Mouse (Mus musculus): ENCODE data around the gene Rpp25l. TPM values are rescaled to one million over a fixed set of nuclear protein-coding genes. Genes with fewer than 3 reads are reported as not detected.
A peak's percentile ranks its signal among the peaks of the same experiment; 100 is the strongest.
"Not testable (repeated sequence)": the region's sequence is repeated elsewhere in the genome, so short reads cannot be mapped to it uniquely, and the experiment has no call there.

Gene Rpp25l
- total RNA-seq, 4 experiments from 2014 or later = 29.7 to 35.8 (median 33.3) TPM

- peak; percentile 74 for DNase-seq (ENCODE audit: low spot score)
Observed at GRCm38 (mm10) chr4:41737602-41738255, 24.4 kb upstream of the Rpp25l start.

DNA sequence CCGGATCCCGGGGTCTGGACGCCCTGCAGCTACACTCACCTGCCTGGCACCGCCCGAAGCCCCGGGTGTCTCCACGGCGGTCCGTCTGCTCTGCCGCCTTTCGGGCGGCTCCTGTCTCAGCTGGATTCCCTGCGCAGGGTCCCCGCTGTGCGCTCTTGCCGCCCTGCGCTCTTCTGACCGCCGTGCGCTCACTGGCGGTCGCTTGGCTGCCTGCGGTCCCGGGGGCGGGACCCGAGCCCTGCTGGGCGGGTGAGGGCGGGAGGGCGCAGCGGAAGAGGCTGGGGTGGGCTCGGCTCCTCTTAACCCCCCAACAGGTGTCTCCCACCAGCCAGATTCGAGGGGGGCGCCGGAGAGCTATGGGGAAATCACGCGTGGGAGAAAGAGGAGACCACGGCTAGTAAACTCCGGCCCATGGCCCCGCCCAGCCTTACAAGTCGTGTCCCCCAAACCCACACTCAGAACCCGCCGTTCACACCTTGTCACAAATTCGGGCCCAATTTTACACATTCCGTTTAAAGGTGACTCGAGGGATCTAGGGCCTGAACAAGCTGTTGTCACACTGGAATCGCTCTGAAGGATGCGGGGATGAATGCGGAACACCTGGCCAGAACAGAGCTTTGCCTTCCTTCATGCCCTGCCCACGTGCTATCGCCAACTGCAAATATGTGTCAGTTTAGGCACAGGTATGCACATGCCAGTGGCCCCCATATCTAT is 17.9 kb upstream of the Rpp25l start, which contains the start of gene Arid3c:
Gene Arid3c (minus strand): TSS at position 91 of the 714 bp plus-strand sequence.
- DNase-seq (ENCODE audit: low spot score) = no peak

DNA sequence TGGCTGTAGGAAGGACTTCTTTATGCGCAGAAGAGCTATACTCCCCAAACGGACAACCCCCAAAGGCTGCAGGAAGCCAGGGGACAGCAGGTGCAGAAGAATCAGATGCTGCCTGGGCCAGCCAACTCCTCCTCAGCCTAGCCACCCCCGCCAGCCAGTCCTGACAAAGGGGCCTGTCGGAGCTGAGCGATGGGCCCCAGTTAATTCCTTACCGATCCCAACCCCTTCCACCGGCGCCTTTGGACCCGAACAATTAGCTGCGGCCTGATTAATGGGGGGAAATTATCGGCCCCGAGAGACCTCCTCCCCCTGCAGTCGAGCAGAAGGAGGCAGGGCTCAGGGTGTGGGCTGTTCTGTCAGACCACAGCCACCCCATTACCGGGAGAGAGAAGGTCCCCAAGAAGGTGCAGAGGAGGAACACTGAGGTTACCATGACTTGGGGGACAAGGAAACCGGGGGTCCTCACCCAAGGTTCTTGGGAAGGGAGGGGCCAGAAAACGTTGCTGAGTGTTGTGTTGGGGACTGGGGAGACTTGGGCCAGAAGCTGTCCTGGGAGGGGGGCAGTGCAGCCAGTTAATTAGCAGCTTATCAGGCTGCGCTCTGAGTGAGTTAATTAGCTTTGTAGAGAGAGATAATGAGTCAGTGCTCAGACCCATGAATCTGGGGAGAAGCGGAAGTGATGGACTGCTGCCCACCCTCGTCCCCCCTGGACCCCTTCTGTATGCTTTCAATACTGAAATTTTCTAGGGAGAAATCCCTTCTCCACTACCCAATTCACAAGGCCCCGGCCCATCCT is 13.7 kb upstream of the Rpp25l start:
- no peak for DNase-seq (ENCODE audit: low spot score)

GRCm38 (mm10) chr4:41722918-41723351 is 9.6 kb upstream of the Rpp25l start, which contains the start of gene Dctn3:
Gene Dctn3, minus strand, starts transcription at chr4:41723170.
- DNase-seq (ENCODE audit: low spot score) = peak; percentile 94

DNA sequence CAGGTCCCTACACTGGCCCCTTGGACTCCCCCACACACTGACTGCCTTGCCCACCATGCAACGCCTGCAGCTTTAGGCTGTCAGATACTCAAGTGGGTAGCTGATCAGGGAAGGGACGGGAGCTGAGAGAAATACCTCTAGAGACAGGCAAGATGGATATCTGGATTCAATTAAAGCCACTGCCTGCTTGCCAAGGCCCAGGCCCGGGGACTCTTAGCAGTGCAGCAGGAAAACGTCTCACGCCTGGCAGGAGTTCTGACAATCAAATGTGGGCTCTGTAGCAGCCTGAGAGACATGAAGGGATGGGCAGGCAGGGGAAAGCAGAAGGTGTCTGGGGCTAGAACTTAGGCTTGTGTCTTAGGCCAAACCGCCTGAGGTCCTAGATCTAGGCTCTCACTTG is 3.5 kb upstream of the Rpp25l start:
- no peak for DNase-seq (ENCODE audit: low spot score)

DNA sequence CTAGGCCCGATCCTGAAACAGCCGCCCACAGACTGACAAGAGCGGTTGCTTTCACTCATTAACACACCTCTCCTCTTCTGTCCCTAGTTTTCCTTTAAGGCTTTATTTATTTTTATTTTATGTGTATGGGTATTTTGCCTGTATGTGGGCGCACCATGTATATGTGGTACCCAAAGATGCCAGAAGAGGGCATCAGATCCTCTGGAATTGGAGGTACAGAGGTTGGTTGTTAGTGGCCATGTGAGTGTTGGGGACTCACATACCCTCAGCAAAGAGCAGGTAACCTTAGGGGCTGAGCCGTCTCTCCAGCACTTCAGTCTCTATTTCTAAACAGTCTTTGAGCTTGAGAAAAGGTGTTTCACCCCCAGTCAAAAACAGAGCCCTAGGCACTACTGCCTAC is 2.3 kb upstream of the Rpp25l start:
- no peak for DNase-seq (ENCODE audit: low spot score)

- DNase-seq (ENCODE audit: low spot score) = no peak
Observed at GRCm38 (mm10) chr4:41715082-41715481, 1.7 kb upstream of the Rpp25l start.

DNA sequence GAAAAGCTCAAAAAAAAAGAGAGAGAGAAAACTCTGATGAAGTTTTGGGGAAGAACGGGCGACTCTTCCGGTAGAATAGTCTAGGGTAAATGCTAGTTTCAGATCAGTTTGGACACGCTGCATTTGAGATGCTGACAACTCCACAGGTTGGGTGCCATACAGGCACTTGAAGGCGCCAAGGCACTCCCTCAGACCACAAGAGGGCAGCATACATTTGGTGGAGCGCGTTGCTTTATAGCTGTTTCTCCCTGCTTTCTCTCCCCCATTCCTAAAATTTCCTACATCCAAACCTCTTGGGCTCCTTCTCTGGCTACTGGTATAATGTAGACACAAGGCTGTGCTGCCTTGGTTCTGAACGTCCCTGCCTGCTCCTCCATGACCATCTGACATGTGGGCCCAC is 942 bp upstream of the Rpp25l start:
- DNase-seq (ENCODE audit: low spot score) = peak; percentile 67

GRCm38 (mm10) chr4:41712421-41713196 is 725 bp downstream of the Rpp25l start:
- DNase-seq (ENCODE audit: low spot score) = no peak

GRCm38 (mm10) chr4:41711705-41712375 is 1.5 kb downstream of the Rpp25l start:
- no peak for DNase-seq (ENCODE audit: low spot score)

DNA sequence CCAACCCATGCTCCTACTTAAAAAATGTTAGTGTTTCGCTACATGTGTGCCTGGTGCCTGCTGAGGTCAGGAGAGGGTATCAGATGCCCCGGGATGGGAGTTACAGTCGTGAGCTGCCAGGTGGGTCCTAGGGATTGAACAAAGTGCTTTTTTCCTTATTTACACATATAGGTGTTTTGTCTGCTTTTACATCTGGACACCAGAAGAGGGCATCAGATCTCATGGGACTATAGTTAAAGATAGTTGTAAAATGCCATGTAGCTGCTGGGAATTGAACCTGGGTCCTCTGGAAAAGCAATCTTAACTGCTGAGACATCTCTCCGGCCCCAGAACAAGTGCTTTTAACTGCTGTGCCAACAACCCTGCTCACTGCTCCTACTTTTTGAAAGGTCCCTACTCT is 3.1 kb downstream of the Rpp25l start:
- no peak for DNase-seq (ENCODE audit: low spot score)

- peak; percentile 70 for DNase-seq (ENCODE audit: low spot score)
Observed at GRCm38 (mm10) chr4:41708192-41708745, 5.1 kb downstream of the Rpp25l start.

DNA sequence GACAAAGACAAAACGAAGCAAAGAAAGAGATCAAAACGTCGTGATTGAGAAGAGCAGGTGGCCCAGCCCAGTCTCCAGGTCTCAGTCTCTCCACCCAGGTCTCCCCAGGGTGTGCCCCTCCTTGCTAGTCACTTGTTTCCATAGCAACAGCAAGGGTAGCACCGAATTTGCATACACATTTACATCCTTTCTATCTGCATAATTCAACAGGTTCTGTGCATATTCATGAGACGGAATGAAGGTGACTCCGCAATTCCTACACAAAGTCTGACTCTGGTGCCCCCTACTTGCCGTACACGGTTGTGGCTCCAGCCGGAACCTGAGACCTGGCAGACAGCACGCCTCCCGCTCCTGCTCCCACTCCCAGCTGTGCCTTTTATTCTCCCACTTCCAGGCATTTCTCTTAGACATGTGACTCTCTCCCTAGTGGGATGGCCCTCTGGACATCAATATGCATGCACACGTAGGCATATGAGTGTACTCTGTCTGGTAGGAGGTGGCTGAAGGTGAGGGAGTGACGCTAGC is 6.3 kb downstream of the Rpp25l start:
- DNase-seq (ENCODE audit: low spot score) = no peak

DNA sequence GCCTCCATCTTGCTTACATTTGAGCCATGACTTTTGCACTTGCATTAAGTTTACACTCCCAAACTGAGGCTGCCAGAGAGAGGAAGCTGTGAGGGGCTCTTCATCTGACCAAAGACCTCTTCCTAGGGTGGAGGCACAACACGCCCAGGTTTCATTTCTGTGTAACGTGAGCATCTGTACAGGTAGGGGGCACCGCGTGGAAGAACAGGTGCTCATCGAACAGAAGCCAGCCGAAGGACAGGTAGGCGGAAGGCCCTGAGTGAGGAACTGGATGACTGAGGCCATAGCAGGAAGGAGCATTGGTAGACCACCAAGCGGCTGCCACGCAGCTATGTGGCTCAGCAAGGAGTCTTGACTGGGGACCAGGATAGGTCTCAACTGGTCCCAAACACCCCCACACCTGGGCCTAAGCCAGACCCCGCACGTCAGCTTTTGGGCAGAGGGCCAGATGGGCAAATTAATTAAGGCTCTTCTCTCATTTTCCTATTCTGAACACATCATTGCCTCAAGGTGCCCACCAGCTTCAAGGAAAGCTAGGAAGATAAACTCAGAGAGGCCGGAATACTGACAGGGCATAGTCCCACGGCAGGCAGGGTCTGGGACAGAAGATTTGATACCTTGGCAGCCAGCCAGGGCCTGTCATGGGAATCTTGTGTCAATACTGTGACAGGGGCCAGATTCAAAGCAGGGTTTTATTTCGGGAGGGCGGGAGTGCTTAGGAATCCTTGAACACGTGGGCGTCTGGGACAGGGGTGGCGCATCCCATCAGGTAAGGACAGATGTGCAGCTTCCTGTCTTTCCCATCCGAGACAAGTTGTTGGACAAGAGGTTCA is 7.2 kb downstream of the Rpp25l start:
- DNase-seq (ENCODE audit: low spot score) = no peak

DNA sequence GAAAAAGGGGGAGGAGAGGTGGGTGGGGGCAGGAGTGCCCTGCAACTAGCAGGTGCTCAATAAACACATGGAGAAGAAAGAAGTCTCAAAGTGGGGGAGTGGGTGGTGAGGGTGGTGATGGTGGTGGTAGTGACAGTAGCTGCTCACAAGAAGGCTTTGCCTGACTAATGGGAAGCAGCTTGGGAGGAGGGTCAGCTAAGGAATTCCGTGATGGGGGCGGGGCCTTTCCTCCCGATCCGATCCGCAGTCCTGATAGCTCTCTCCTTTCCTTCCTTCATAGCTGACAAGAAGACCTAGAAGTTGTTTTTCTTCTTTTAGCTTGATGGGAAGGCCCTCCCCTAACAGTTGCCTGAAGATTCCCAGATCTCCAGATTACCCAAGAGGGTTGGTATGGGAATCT is 8.7 kb downstream of the Rpp25l start:
- no peak for DNase-seq (ENCODE audit: low spot score)

- not testable (repeated sequence) for DNase-seq (ENCODE audit: low spot score)
Observed at GRCm38 (mm10) chr4:41702226-41702625, 11.1 kb downstream of the Rpp25l start.

DNA sequence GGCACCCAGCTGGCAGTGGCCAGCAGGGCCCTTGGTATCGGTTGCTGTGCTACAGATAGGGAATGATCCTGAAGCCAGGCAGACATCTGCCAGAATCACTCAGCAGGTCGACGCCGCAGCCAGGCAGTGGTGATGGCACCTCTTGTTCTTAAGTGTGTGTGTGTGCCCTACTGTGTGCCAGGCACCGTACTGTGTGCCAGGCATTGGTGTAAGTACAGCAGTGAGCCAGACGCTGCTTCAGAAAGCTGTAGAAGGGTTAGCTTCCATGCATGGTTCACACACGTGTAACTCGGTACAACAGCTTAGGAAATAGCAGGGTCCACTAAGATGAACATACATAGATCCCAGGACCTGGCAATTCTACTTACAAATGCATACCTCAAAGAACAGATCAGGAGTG is 13.1 kb downstream of the Rpp25l start:
- DNase-seq (ENCODE audit: low spot score) = not testable (repeated sequence)

DNA sequence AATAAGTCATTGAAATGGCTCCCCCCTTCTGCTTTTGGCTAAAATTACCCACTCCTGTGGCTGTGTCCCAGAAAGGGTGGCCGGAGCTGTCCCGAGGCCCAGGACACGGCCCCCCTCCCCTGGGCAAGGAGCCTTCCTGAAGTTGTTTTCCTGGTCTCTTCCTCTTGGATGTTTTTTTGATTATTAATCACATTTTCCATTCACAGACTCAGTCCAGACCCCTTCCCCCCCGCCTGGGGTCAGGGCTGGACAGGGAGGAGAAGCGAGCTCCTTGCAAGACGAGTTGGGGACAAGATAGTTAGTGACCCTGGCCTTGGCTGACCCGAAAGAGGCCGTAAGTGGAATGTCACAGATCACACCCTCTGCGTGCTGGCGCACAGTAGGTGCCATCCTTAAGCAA is 13.6 kb downstream of the Rpp25l start, which contains the start of gene Il11ra1:
Gene Il11ra1 (plus strand): TSS at position 207 of the 400 bp plus-strand sequence.
- not testable (repeated sequence) for DNase-seq (ENCODE audit: low spot score)

DNA sequence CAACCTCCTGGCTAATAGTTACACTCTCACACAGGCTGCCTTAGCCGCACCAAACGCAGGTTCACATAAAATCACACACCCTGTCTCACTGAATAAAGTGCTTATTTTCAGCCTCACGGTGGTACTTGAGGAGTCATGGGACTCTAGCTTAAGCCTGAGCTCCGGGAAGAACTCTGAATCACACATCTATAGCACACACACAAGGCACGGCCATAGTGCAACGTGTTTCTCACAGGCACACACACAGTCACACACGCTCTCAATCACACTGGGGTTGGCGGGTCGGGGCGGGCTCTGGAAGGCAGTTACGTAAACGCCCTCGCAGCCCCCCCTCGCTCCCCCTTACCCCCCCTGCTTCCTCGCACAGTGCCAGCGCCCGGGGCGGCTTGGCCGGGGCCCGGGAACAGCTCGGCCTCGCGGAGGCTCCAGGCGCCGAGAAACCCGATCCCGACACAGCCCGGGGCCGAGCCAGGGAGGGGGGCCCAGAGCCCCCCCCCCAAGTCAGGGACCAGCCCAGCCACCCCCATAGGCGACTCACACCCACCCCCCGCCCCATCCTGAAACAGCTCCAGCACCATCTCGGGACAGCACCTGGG is 14.8 kb downstream of the Rpp25l start:
- not testable (repeated sequence) for DNase-seq (ENCODE audit: low spot score)

Measured in heart, adult 8-10 months (tissue).